Mouse (Mus musculus): ENCODE measurements at regions not wholly inside any gene's neighbourhood (a gene's known extent, or its start where the extent isn't known, plus 50 kb on each side); places are given as distances from the start of the nearest gene placed in this dataset.

GRCm38 (mm10) chr12:107723062-107723859 lies 234.8 kb downstream of the 3110018I06Rik start:
- no peak for DNase-seq (ENCODE audit: low spot score in 2 of 2)

GRCm38 (mm10) chr12:107723860-107724320 lies 235.5 kb downstream of the 3110018I06Rik start:
- no peak for DNase-seq (ENCODE audit: low spot score in 2 of 2)

- no peak for DNase-seq (ENCODE audit: low spot score in 2 of 2)
Observed at GRCm38 (mm10) chr12:107724467-107724866, 236.0 kb downstream of the 3110018I06Rik start.

- DNase-seq (ENCODE audit: low spot score in 2 of 2): no peak
Observed at GRCm38 (mm10) chr12:107728865-107729264, 240.4 kb downstream of the 3110018I06Rik start.

- DNase-seq (ENCODE audit: low spot score in 2 of 2): no peak
Observed at GRCm38 (mm10) chr12:107729301-107729700, 240.9 kb downstream of the 3110018I06Rik start.

GRCm38 (mm10) chr12:107730940-107731339 lies 242.5 kb downstream of the 3110018I06Rik start:
- DNase-seq (ENCODE audit: low spot score in 2 of 2): no peak

- no peak for DNase-seq (ENCODE audit: low spot score in 2 of 2)
Observed at GRCm38 (mm10) chr12:107734536-107734935, 246.1 kb downstream of the 3110018I06Rik start.

GRCm38 (mm10) chr12:107742641-107743040 lies 254.2 kb downstream of the 3110018I06Rik start:
- no peak for DNase-seq (ENCODE audit: low spot score in 2 of 2)

- DNase-seq (ENCODE audit: low spot score in 2 of 2): no peak
Observed at GRCm38 (mm10) chr12:107744822-107745221, 256.4 kb downstream of the 3110018I06Rik start.

- DNase-seq (ENCODE audit: low spot score in 2 of 2): no peak
Observed at GRCm38 (mm10) chr12:107748481-107749380, 254.7 kb downstream of the Bcl11b start.

- no peak for DNase-seq (ENCODE audit: low spot score in 2 of 2)
Observed at GRCm38 (mm10) chr12:107749381-107750085, 253.9 kb downstream of the Bcl11b start.

GRCm38 (mm10) chr12:107750285-107750927 lies 253.0 kb downstream of the Bcl11b start:
- DNase-seq (ENCODE audit: low spot score in 2 of 2): no peak

- DNase-seq (ENCODE audit: low spot score in 2 of 2): no peak
Observed at GRCm38 (mm10) chr12:107752126-107752525, 251.3 kb downstream of the Bcl11b start.

GRCm38 (mm10) chr12:107752587-107752986 lies 250.8 kb downstream of the Bcl11b start:
- DNase-seq (ENCODE audit: low spot score in 2 of 2): no peak

GRCm38 (mm10) chr12:107753022-107753421 lies 250.4 kb downstream of the Bcl11b start:
- DNase-seq (ENCODE audit: low spot score in 2 of 2): no peak

GRCm38 (mm10) chr12:107753536-107753935 lies 249.9 kb downstream of the Bcl11b start:
- no peak for DNase-seq (ENCODE audit: low spot score in 2 of 2)

- DNase-seq (ENCODE audit: low spot score in 2 of 2): no peak
Observed at GRCm38 (mm10) chr12:107754885-107755284, 248.5 kb downstream of the Bcl11b start.

GRCm38 (mm10) chr12:107755820-107756517 lies 247.4 kb downstream of the Bcl11b start:
- DNase-seq (ENCODE audit: low spot score in 2 of 2): no peak

- DNase-seq (ENCODE audit: low spot score in 2 of 2): no peak
Observed at GRCm38 (mm10) chr12:107757184-107757583, 246.2 kb downstream of the Bcl11b start.

GRCm38 (mm10) chr12:107757996-107758791 lies 245.2 kb downstream of the Bcl11b start:
- no peak for DNase-seq (ENCODE audit: low spot score in 2 of 2)

Measured in right cerebral cortex, postnatal 10 days (tissue).